Mouse (Mus musculus) CH12.LX (cell line): ENCODE data around the gene Foxp1. TPM values are rescaled to one million over a fixed set of nuclear protein-coding genes. Genes with fewer than 3 reads are reported as not detected.
A peak's percentile ranks its signal among the peaks of the same experiment; 100 is the strongest.

Source experiments
- DNase-seq: peaks from one replicate; pipeline ENCODE4 v3.0.0-alpha.2; 2013; ENCODE audit errors: extremely low read depth
- H3K27ac ChIP-seq: 2 replicates; pipeline ENCODE4 v1.5.1; 2012; ENCODE audit warnings: low read depth, mild to moderate bottlenecking, control low read depth, moderate library complexity; ENCODE audit not compliant: insufficient read depth
- H3K27me3 ChIP-seq: replicated peaks from 2 replicates; pipeline ENCODE3; 2012; ENCODE audit warnings: inconsistent platforms
- H3K36me3 ChIP-seq, 2 experiments: replicated peaks in 1 of 2; 2 replicates each; pipeline versions ENCODE3 to v1.6.1; 2012; ENCODE audit warnings: inconsistent platforms in 1 of 2, low read length in 1 of 2, mild to moderate bottlenecking in 1 of 2, mixed read lengths in 1 of 2, moderate library complexity in 1 of 2; ENCODE audit not compliant: control insufficient read depth in 1 of 2, insufficient read depth in 1 of 2
- H3K4me1 ChIP-seq, 2 experiments: 2 replicates each; pipeline ENCODE4 v1.6.1; 2012; ENCODE audit warnings: inconsistent platforms in 1 of 2, moderate library complexity in 1 of 2; ENCODE audit not compliant: insufficient read depth in 2 of 2, control insufficient read depth in 1 of 2
- H3K4me2 ChIP-seq: 2 replicates; pipeline ENCODE4 v1.6.1; 2012; ENCODE audit warnings: low read depth, mild to moderate bottlenecking, control low read depth; ENCODE audit not compliant: poor library complexity, insufficient read depth, severe bottlenecking
- H3K4me3 ChIP-seq, 3 experiments: fragments of 150-350 bp in 1 of 3; sonication (generic) in 1 of 3; replicated peaks in 1 of 3; 2 replicates each; pipeline versions ENCODE3 to v1.5.1; 2011 to 2012; ENCODE audit warnings: low read depth in 2 of 3, low read length in 2 of 3, mild to moderate bottlenecking in 2 of 3, moderate library complexity in 2 of 3, control low read depth in 1 of 3, improper control_type of control experiment in 1 of 3, inconsistent platforms in 1 of 3, mixed read lengths in 1 of 3; ENCODE audit not compliant: poor library complexity in 1 of 3
- H3K79me2 ChIP-seq: replicated peaks from 2 replicates; pipeline ENCODE4 v1.6.1; 2012; ENCODE audit warnings: mild to moderate bottlenecking, moderate library complexity; ENCODE audit not compliant: control insufficient read depth, poor library complexity, insufficient read depth, severe bottlenecking; ENCODE audit errors: extremely low read depth
- H3K9ac ChIP-seq: 2 replicates; pipeline ENCODE4 v1.6.1; 2012; ENCODE audit warnings: low read depth, mild to moderate bottlenecking, control low read depth, moderate library complexity; ENCODE audit not compliant: insufficient read depth
- H3K9me3 ChIP-seq: replicated peaks from 2 replicates; pipeline ENCODE3; 2012; ENCODE audit warnings: low read length, inconsistent platforms, mixed read lengths
- BHLHE40 ChIP-seq: IDR thresholded peaks from 2 replicates; pipeline ENCODE4 v1.6.1; 2011; ENCODE audit warnings: mild to moderate bottlenecking, low read depth, low read length, improper control_type of control experiment
- CTCF ChIP-seq, 2 experiments: IDR thresholded peaks in 1 of 2; conservative IDR thresholded peaks in 1 of 2; 2 replicates each; pipeline ENCODE4 v1.5.1; 2011 to 2012; ENCODE audit warnings: low read depth in 2 of 2, low read length in 2 of 2, improper control_type of control experiment in 1 of 2, inconsistent platforms in 1 of 2, mild to moderate bottlenecking in 1 of 2, moderate library complexity in 1 of 2
- E2F4 ChIP-seq: IDR thresholded peaks from 2 replicates; pipeline ENCODE4 v1.6.1; 2011; ENCODE audit warnings: low read depth, low read length, improper control_type of control experiment; ENCODE audit not compliant: insufficient replicate concordance
- EP300 ChIP-seq: IDR thresholded peaks from 2 replicates; pipeline ENCODE4 v1.6.1; 2011; ENCODE audit warnings: low read length, improper control_type of control experiment
- ETS1 ChIP-seq: conservative IDR thresholded peaks from 2 replicates; pipeline ENCODE4 v1.6.1; 2012; ENCODE audit warnings: low read depth, mild to moderate bottlenecking, inconsistent platforms, low read length, improper control_type of control experiment, moderate library complexity
- IRF4 ChIP-seq: IDR thresholded peaks from 2 replicates; pipeline ENCODE4 v1.6.1; 2014; ENCODE audit warnings: low read depth, mild to moderate bottlenecking, inconsistent platforms, low read length, improper control_type of control experiment
- KAT2A ChIP-seq: IDR thresholded peaks from 2 replicates; pipeline ENCODE4 v1.6.1; 2012; ENCODE audit warnings: low read length, improper control_type of control experiment, inconsistent platforms; ENCODE audit not compliant: insufficient replicate concordance
- MAX ChIP-seq: IDR thresholded peaks from 2 replicates; pipeline ENCODE4 v1.6.1; 2011; ENCODE audit warnings: low read length, improper control_type of control experiment
- MAZ ChIP-seq: IDR thresholded peaks from 2 replicates; pipeline ENCODE4 v1.6.1; 2012; ENCODE audit warnings: low read depth, mild to moderate bottlenecking, inconsistent platforms, low read length, improper control_type of control experiment, moderate library complexity
- MEF2A ChIP-seq: IDR thresholded peaks from 2 replicates; pipeline ENCODE4 v1.6.1; 2014; ENCODE audit warnings: low read depth, mild to moderate bottlenecking, inconsistent platforms, low read length, improper control_type of control experiment, borderline replicate concordance
- POLR2A ChIP-seq: IDR thresholded peaks from 2 replicates; pipeline ENCODE4 v1.6.1; 2011; ENCODE audit warnings: low read depth, mild to moderate bottlenecking, improper control_type of control experiment, low read length
- RCOR1 ChIP-seq: conservative IDR thresholded peaks from 2 replicates; pipeline ENCODE4 v1.6.1; 2012; ENCODE audit warnings: low read depth, mild to moderate bottlenecking, inconsistent platforms, low read length, improper control_type of control experiment
- SMC3 ChIP-seq: IDR thresholded peaks from 2 replicates; pipeline ENCODE4 v1.6.1; 2011; ENCODE audit warnings: low read depth, low read length, improper control_type of control experiment
- TCF12 ChIP-seq: IDR thresholded peaks from 2 replicates; pipeline ENCODE4 v1.6.1; 2014; ENCODE audit warnings: low read depth, mild to moderate bottlenecking, inconsistent platforms, low read length, improper control_type of control experiment
- UBTF ChIP-seq: IDR thresholded peaks from 2 replicates; pipeline ENCODE4 v1.6.1; 2012; ENCODE audit warnings: low read depth, mild to moderate bottlenecking, inconsistent platforms, low read length, improper control_type of control experiment, moderate library complexity
- ZNF384 ChIP-seq: IDR thresholded peaks from 2 replicates; pipeline ENCODE4 v1.6.1; 2012; ENCODE audit warnings: low read depth, low read length, improper control_type of control experiment, inconsistent platforms
- dilution Hi-C: fragments of 300-500 bp; cut with MboI; formaldehyde crosslinking; loops from 2 replicates; pipeline ENCODE4 v1.14.3; 2020; ENCODE audit warnings: low sequenced_read_pairs; ENCODE audit not compliant: extremely low pct_unique_long_range_greater_than_20kb, extremely low pct_ligation_motif_present
- in situ Hi-C: fragments of 300-500 bp; cut with MboI; formaldehyde crosslinking; loops from 3 replicates; pipeline ENCODE4 v1.14.3; 2019; ENCODE audit warnings: low sequenced_read_pairs, low pct_ligation_motif_present, low pct_unique_long_range_greater_than_20kb, mixed read lengths
- polyA plus RNA-seq: library from polyadenylated mRNA; unstranded; fragments of >175 nt; gene quantifications from 2 replicates; pipeline ENCODE4 v1.2.1, GENCODE M21; 2012; ENCODE audit warnings: low read depth; ENCODE audit not compliant: insufficient read length
- total RNA-seq, 2 experiments: library from RNA; depleted of rRNA; stranded (reverse); fragments of 300-350 nt in 1 of 2; fragments of >200 nt in 1 of 2; gene quantifications; 2 replicates each; pipeline ENCODE4 v1.2.3; 2012 to 2014

Foxp1 gene
- total and polyA plus RNA-seq, 3 experiments = 66.5 to 105 (median 87.4) TPM

- Histone ChIP-seq H3K9me3 (no peaks in the 10 kb centered on the region), H3K4me3 (no peak overlapping the region), H3K79me2 (no peaks in the 10 kb centered on the region), H3K36me3 (no peaks in the 10 kb centered on the region), H3K4me1 (peaks cover 27 to 64% of the 10 kb centered on the region in 2 experiments), H3K4me2 (no peak overlapping the region), H3K27ac (no peak overlapping the region), H3K9ac (no peak overlapping the region), H3K27me3 (no peaks in the 10 kb centered on the region)
- no peak for DNase-seq
- dilution Hi-C loops (no loop called here), in situ Hi-C loops (no loop called here)
- TF ChIP-seq RCOR1 (no peak), E2F4 (no peak), SMC3 (no peak), UBTF (no peak), MEF2A (no peak), EP300 (no peak), MAX (no peak), TCF12 (no peak), ZNF384 (no peak), BHLHE40 (no peak), ETS1 (no peak)
Measured at GRCm38 (mm10) chr6:99376721-99377120, 145.8 kb downstream of the Foxp1 start.

GRCm38 (mm10) chr6:99375865-99376264, 146.7 kb downstream of the Foxp1 start:
- Histone ChIP-seq H3K79me2 (no peaks in the 10 kb centered on the region), H3K4me3 (no peak overlapping the region), H3K4me2 (no peak overlapping the region), H3K9me3 (no peaks in the 10 kb centered on the region), H3K4me1 (peaks cover 27 to 64% of the 10 kb centered on the region in 2 experiments), H3K9ac (no peak overlapping the region), H3K27ac (no peak overlapping the region), H3K36me3 (no peaks in the 10 kb centered on the region), H3K27me3 (no peaks in the 10 kb centered on the region)
- peak; percentile 62 for TF ChIP-seq ZNF384
- no peak for TF ChIP-seq KAT2A
- TF ChIP-seq POLR2A = no peak
- peak; percentile 58 for TF ChIP-seq BHLHE40
- no peak; the same call in 1 of the 2 replicates for TF ChIP-seq ETS1
- 0 out of 2 replicates have a peak, but pooled peaks have one; percentile 29 for TF ChIP-seq MAZ
- dilution Hi-C loops = no loop called here
- in situ Hi-C loops = no loop called here
- DNase-seq = no peak

GRCm38 (mm10) chr6:99375376-99375775, 147.1 kb downstream of the Foxp1 start:
- no peak overlapping the region for H3K4me3 ChIP-seq
- in situ Hi-C loops (no loop called here), dilution Hi-C loops (no loop called here)
- H3K4me2 ChIP-seq = no peak overlapping the region
- H3K27me3 ChIP-seq = no peaks in the 10 kb centered on the region
- H3K79me2 ChIP-seq = no peaks in the 10 kb centered on the region
- no peak for DNase-seq
- no peaks in the 10 kb centered on the region for H3K9me3 ChIP-seq
- no peak overlapping the region for H3K9ac ChIP-seq
- H3K4me1 ChIP-seq = peaks cover 27 to 64% of the 10 kb centered on the region in 2 experiments
- no peak for TF ChIP-seq IRF4
- peak in 1 of 2 experiments; percentile 34; a peak in 2 of 4 replicates for TF ChIP-seq CTCF (conservative IDR thresholded peaks at IDR 0.05 in 1 of 2, IDR thresholded peaks at IDR 0.05 in 1 of 2; ENCODE audit: low read depth in 2 of 2, low read length in 2 of 2)
- H3K36me3 ChIP-seq = no peaks in the 10 kb centered on the region
- no peak overlapping the region; the same call in 1 of the 2 replicates for H3K27ac ChIP-seq
